Mouse (Mus musculus) midbrain, embryonic 11.5 days (tissue): ENCODE results near the gene Apba2. TPM values are rescaled to one million over a fixed set of nuclear protein-coding genes. Genes with fewer than 3 reads are reported as not detected.

ENCODE experiments used
- ATAC-seq: fragments of 200-750 bp; cut with Nextera tagmentation; 2 replicates; pipeline ENCODE4 v1.8.0; 2017; ENCODE audit warnings: moderate TSS enrichment, moderate library complexity; ENCODE audit not compliant: low FRiP score
- DNase-seq: peaks from one replicate; pipeline ENCODE4 v3.0.0; 2015; ENCODE audit warnings: low spot score; ENCODE audit errors: missing footprints
- H3K27ac ChIP-seq: fragments of 300-500 bp; sonication (generic); 2 replicates; pipeline ENCODE4 v1.5.1; 2014; ENCODE audit warnings: low read depth, low read length
- H3K27me3 ChIP-seq: fragments of 300-500 bp; sonication (generic); 2 replicates; pipeline ENCODE4 v1.6.1; 2014; ENCODE audit warnings: mild to moderate bottlenecking, low read length, moderate library complexity, mixed read lengths; ENCODE audit not compliant: control insufficient read depth, insufficient read depth
- H3K36me3 ChIP-seq: fragments of 300-500 bp; sonication (generic); 2 replicates; pipeline ENCODE4 v1.6.1; 2014; ENCODE audit warnings: mild to moderate bottlenecking, low read length, moderate library complexity, mixed read lengths; ENCODE audit not compliant: control insufficient read depth, insufficient read depth
- H3K4me1 ChIP-seq: fragments of 300-500 bp; sonication (generic); 2 replicates; pipeline ENCODE4 v1.6.1; 2014; ENCODE audit warnings: low read length; ENCODE audit not compliant: control insufficient read depth, insufficient read depth
- H3K4me2 ChIP-seq: fragments of 300-500 bp; sonication (generic); 2 replicates; pipeline ENCODE4 v1.6.1; 2014; ENCODE audit warnings: mild to moderate bottlenecking, moderate library complexity
- H3K4me3 ChIP-seq: fragments of 300-500 bp; sonication (generic); 2 replicates; pipeline ENCODE4 v1.5.1; 2014; ENCODE audit warnings: low read depth, low read length
- H3K9ac ChIP-seq: fragments of 300-500 bp; sonication (generic); 2 replicates; pipeline ENCODE4 v1.6.1; 2014; ENCODE audit warnings: low read length
- H3K9me3 ChIP-seq: fragments of 300-500 bp; sonication (generic); 2 replicates; pipeline ENCODE4 v1.6.1; 2016; ENCODE audit warnings: low read length; ENCODE audit not compliant: control insufficient read depth
- WGBS: fragments of 180-500 bp; shearing (Covaris S2); extraction: QIAGEN DNeasy Blood & Tissue Kit; methylation state at CpG from one replicate; pipeline ENCODE4 v1.1.7; 2014; 5-methylcytosine and 5-hydroxymethylcytosine counted together
- polyA plus RNA-seq: library from polyadenylated mRNA; unstranded; fragments of >200 nt; fragmentation: Nextera tagmentation; extraction: Ambion mirVana; gene quantifications from 2 replicates; pipeline ENCODE4 v1.2.1, GENCODE M21; 2014

Apba2 gene
- polyA plus RNA-seq, 1 experiment from 2014 or later, result 82.4 TPM

- 75% methylated on average over 6 of the region's 6 CpGs for WGBS
- ATAC-seq, result no peak
- no peaks in the 10 kb centered on the region for H3K27me3 ChIP-seq
These were observed 144.5 kb downstream of the Apba2 start for GRCm38 (mm10) chr7:64646046-64646445.

GRCm38 (mm10) chr7:64648947-64649607 lies 147.6 kb downstream of the Apba2 start:
- Histone ChIP-seq H3K36me3 (no peaks in the 10 kb centered on the region), H3K9ac (no peak overlapping the region), H3K27ac (no peak overlapping the region), H3K9me3 (no peaks in the 10 kb centered on the region), H3K4me2 (no peak overlapping the region), H3K4me3 (no peak overlapping the region), H3K27me3 (no peaks in the 10 kb centered on the region), H3K4me1 (no peaks in the 10 kb centered on the region)
- no peak for DNase-seq
- ATAC-seq, result no peak
- 78% methylated on average over 10 of the region's 10 CpGs for WGBS

More at GRCm38 (mm10) chr7:64646046-64646445, 144.5 kb downstream of the Apba2 start:
- no peak overlapping the region for H3K9ac ChIP-seq
- H3K4me2 ChIP-seq, result no peak overlapping the region
- DNase-seq, result no peak
- no peaks in the 10 kb centered on the region for H3K36me3 ChIP-seq
- H3K27ac ChIP-seq, result no peak overlapping the region
- H3K9me3 ChIP-seq, result no peaks in the 10 kb centered on the region
- no peaks in the 10 kb centered on the region for H3K4me1 ChIP-seq
- no peak overlapping the region for H3K4me3 ChIP-seq

GRCm38 (mm10) chr7:64651963-64652362 lies 150.5 kb downstream of the Apba2 start:
- no peaks in the 10 kb centered on the region for H3K36me3 ChIP-seq
- DNase-seq (no peak), ATAC-seq (no peak)
- H3K9me3 ChIP-seq, result no peaks in the 10 kb centered on the region
- no peak overlapping the region for H3K27ac ChIP-seq
- WGBS, result 74% methylated on average over 3 of the region's 3 CpGs
- no peaks in the 10 kb centered on the region for H3K27me3 ChIP-seq
- no peak overlapping the region for H3K4me3 ChIP-seq
- H3K4me2 ChIP-seq, result no peak overlapping the region
- H3K4me1 ChIP-seq, result no peaks in the 10 kb centered on the region
- H3K9ac ChIP-seq, result no peak overlapping the region

- ATAC-seq, result no peak
- H3K9ac ChIP-seq, result no peak overlapping the region
- H3K27me3 ChIP-seq, result no peaks in the 10 kb centered on the region
- no peak for DNase-seq
- H3K36me3 ChIP-seq, result no peaks in the 10 kb centered on the region
- H3K9me3 ChIP-seq, result no peaks in the 10 kb centered on the region
- H3K4me3 ChIP-seq, result no peak overlapping the region
- H3K27ac ChIP-seq, result no peak overlapping the region
- no peaks in the 10 kb centered on the region for H3K4me1 ChIP-seq
- H3K4me2 ChIP-seq, result no peak overlapping the region
- 78% methylated on average over 7 of the region's 7 CpGs for WGBS
These were observed 155.3 kb downstream of the Apba2 start for GRCm38 (mm10) chr7:64656787-64657186.

GRCm38 (mm10) chr7:64658914-64659313 lies 157.4 kb downstream of the Apba2 start:
- Histone ChIP-seq H3K9me3 (no peaks in the 10 kb centered on the region), H3K9ac (no peak overlapping the region), H3K27me3 (no peaks in the 10 kb centered on the region), H3K4me1 (no peaks in the 10 kb centered on the region), H3K4me3 (no peak overlapping the region), H3K36me3 (no peaks in the 10 kb centered on the region), H3K4me2 (no peak overlapping the region), H3K27ac (no peak overlapping the region)
- ATAC-seq (no peak), DNase-seq (peak; percentile 10)
- 78% methylated on average over 4 of the region's 4 CpGs for whole genome bisulfite sequencing

- no peak overlapping the region for H3K9ac ChIP-seq
- no peaks in the 10 kb centered on the region for H3K9me3 ChIP-seq
- ATAC-seq (no peak), DNase-seq (peak; percentile 77)
- no peaks in the 10 kb centered on the region for H3K36me3 ChIP-seq
- 59% methylated on average over 8 of the region's 8 CpGs for WGBS
- H3K27me3 ChIP-seq, result no peaks in the 10 kb centered on the region
- no peak overlapping the region for H3K4me2 ChIP-seq
- H3K27ac ChIP-seq, result no peak overlapping the region
- H3K4me3 ChIP-seq, result no peak overlapping the region
- no peaks in the 10 kb centered on the region for H3K4me1 ChIP-seq
These were observed 157.8 kb downstream of the Apba2 start for GRCm38 (mm10) chr7:64659328-64659727.

- Histone ChIP-seq H3K9me3 (no peaks in the 10 kb centered on the region), H3K9ac (no peak overlapping the region), H3K4me2 (no peak overlapping the region), H3K36me3 (no peaks in the 10 kb centered on the region), H3K27ac (no peak overlapping the region), H3K27me3 (no peaks in the 10 kb centered on the region), H3K4me3 (no peak overlapping the region), H3K4me1 (no peaks in the 10 kb centered on the region)
- WGBS, result 96% methylated on average over 5 of the region's 5 CpGs
- ATAC-seq (no peak), DNase-seq (no peak)
These were observed 161.0 kb downstream of the Apba2 start for GRCm38 (mm10) chr7:64662506-64662905.

- Histone ChIP-seq H3K4me2 (no peak overlapping the region), H3K9ac (no peak overlapping the region), H3K27me3 (no peaks in the 10 kb centered on the region), H3K4me1 (no peaks in the 10 kb centered on the region), H3K9me3 (no peaks in the 10 kb centered on the region), H3K36me3 (no peaks in the 10 kb centered on the region), H3K4me3 (no peak overlapping the region), H3K27ac (no peak overlapping the region)
- 92% methylated on average over 3 of the region's 3 CpGs for WGBS
- ATAC-seq (no peak), DNase-seq (no peak)
These were observed 162.1 kb downstream of the Apba2 start for GRCm38 (mm10) chr7:64663600-64663999.

- DNase-seq, result no peak
- WGBS, result 81% methylated on average over 7 of the region's 7 CpGs
These were observed 163.6 kb downstream of the Apba2 start for GRCm38 (mm10) chr7:64665120-64665519.

More at GRCm38 (mm10) chr7:64665120-64665519, 163.6 kb downstream of the Apba2 start:
- Histone ChIP-seq H3K36me3 (no peaks in the 10 kb centered on the region), H3K27ac (no peak overlapping the region), H3K4me2 (no peak overlapping the region), H3K27me3 (no peaks in the 10 kb centered on the region), H3K9me3 (no peaks in the 10 kb centered on the region), H3K4me1 (no peaks in the 10 kb centered on the region), H3K4me3 (no peak overlapping the region), H3K9ac (no peak overlapping the region)
- ATAC-seq, result no peak
